Mouse (Mus musculus): ENCODE measurements at regions not wholly inside any gene's neighbourhood (a gene's known extent, or its start where the extent isn't known, plus 50 kb on each side); places are given as distances from the start of the nearest gene placed in this dataset.
"Not testable (repeated sequence)": the region's sequence is repeated elsewhere in the genome, so short reads cannot be mapped to it uniquely, and the experiment has no call there.

DNA sequence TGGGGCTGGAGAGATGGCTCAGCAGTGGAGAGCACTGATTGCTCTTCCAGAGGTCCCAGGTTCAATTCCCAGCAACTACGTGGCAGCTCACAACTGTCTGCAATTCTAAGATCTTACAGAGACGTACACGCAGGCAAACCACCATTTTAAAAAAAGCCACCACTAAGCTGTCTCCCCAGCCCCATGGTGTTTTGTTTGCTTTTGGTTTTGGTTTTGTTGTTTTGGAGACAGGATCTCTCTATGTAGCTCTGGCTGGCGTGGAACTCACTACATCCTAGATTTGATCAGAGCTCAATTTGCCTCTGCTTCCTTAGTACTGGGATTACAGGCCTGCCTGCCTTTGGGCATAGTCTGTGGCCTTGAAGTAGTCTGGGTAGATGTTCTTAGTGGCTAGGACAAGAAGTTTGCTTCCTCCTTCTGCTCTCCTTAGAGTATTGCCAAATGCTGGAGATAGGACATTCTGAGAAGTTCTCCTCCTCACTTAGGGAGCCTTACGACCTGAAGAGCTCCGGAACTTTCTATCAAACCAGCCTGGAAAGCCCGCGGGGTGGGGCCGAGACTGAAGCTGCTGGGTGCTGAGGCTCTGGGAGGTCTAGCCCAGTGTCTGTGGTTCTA lies 495.4 kb upstream of the Chrm3 start:
- DNase-seq (ENCODE audit: low read depth, low spot score) = not testable (repeated sequence)

DNA sequence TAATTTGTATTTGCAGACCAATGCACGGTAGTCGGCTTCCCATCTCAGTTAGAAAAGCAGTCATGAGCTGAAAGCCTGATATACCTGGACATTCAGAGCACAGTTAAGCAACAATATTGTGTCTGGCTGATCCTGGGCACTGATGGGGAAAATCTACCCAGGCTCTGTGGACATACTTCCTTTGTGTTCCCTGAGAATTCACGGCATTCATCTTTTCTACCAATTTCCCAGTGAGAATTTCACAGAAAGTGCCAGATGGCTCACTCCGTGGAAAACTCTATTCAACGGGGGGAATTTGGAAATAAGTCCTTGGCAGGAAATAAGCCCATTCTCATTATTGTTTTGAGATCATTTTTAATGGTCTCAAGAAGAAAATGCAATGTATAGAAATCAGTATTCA lies 484.6 kb upstream of the Chrm3 start:
- DNase-seq (ENCODE audit: low read depth, low spot score) = no peak

DNA sequence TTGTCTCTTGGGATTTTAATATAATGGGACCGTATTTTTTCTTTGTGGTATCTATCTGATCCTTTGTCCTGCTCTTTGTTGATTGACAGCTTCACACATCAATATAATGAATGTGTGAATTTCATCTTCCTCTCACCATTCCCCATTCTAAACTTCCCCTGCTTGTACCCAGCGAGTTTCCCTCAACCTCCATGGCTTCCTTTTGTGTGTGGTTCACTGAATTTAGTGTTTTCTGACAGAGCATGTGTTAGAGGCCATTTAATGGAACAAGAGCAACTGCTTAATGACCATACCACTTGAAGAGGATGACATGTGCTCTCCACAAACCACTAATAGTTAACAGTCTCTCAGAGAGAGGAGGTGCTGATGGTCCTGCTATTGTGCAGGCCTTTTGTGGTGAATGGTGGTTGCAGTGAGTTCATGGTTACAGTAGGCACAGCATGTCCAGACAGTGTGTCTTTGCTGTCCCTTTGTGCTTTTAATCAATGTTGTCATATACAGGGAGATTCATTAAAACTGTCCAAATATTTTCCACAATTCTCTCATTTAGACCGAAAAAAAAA lies 438.8 kb upstream of the Chrm3 start:
- DNase-seq (ENCODE audit: low read depth, low spot score) = no peak

Data from mesoderm, embryonic 11.5 days (tissue).